Mouse (Mus musculus) embryonic facial prominence, embryonic 15.5 days (tissue): ENCODE results near the gene Nrtn. TPM values are rescaled to one million over a fixed set of nuclear protein-coding genes. Genes with fewer than 3 reads are reported as not detected.

Experiments
- ATAC-seq: fragments of 200-750 bp; cut with Nextera tagmentation; 2 replicates; pipeline ENCODE4 v1.8.0; 2017; ENCODE audit warnings: low read depth, moderate TSS enrichment; ENCODE audit not compliant: insufficient number of reproducible peaks, low FRiP score, low TSS enrichment
- H3K27ac ChIP-seq: fragments of 300-500 bp; sonication (generic); replicated peaks from 2 replicates; pipeline ENCODE4 v1.5.1; 2015; ENCODE audit warnings: mild to moderate bottlenecking, inconsistent platforms
- H3K27me3 ChIP-seq: fragments of 300-500 bp; sonication (generic); 2 replicates; pipeline ENCODE4 v1.6.1; 2015; ENCODE audit warnings: inconsistent platforms
- H3K36me3 ChIP-seq: fragments of 300-500 bp; sonication (generic); 2 replicates; pipeline ENCODE4 v1.6.1; 2015; ENCODE audit warnings: mild to moderate bottlenecking, inconsistent platforms
- H3K4me1 ChIP-seq: fragments of 300-500 bp; sonication (generic); 2 replicates; pipeline ENCODE4 v1.6.1; 2015; ENCODE audit warnings: inconsistent platforms
- H3K4me2 ChIP-seq: fragments of 300-500 bp; sonication (generic); replicated peaks from 2 replicates; pipeline ENCODE4 v1.6.1; 2015; ENCODE audit warnings: mild to moderate bottlenecking, inconsistent platforms
- H3K4me3 ChIP-seq: fragments of 300-500 bp; sonication (generic); replicated peaks from 2 replicates; pipeline ENCODE4 v1.5.1; 2015; ENCODE audit warnings: mild to moderate bottlenecking, inconsistent platforms
- H3K9ac ChIP-seq: fragments of 300-500 bp; sonication (generic); 2 replicates; pipeline ENCODE4 v1.6.1; 2015; ENCODE audit warnings: inconsistent platforms
- H3K9me3 ChIP-seq: fragments of 300-500 bp; sonication (generic); replicated peaks from 2 replicates; pipeline ENCODE4 v1.6.1; 2016; ENCODE audit warnings: inconsistent platforms
- WGBS: fragments of 180-500 bp; shearing (Covaris S2); methylation state at CpG from one replicate; pipeline ENCODE4 v1.1.7; 2015; 5-methylcytosine and 5-hydroxymethylcytosine counted together
- polyA plus RNA-seq: library from polyadenylated mRNA; unstranded; fragments of >200 nt; fragmentation: Nextera tagmentation; extraction: Ambion mirVana; gene quantifications from 2 replicates; pipeline ENCODE4 v1.2.1, GENCODE M21; 2015

Nrtn gene
- polyA plus RNA-seq, 1 experiment from 2014 or later = 29.5 TPM

DNA sequence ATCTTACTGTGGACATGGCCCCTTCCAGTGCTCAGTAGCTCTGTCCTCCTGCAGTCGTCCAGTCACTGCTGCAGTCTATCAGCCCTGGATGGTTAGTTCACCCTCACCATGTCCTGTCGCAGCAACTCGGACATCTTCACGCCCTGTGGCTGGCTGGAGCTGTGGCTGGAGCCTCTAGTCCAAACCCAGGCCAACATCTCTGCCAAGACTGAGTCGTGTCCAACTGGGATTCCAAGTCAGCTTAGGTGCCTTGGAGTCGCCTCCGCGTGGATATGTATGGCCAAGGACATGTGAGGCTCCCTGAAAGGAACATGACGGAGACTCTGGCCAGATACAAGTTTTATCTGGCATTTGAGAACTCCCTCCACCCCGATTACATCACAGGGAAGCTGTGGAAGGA lies 19.1 kb downstream of the Nrtn start:
- no peaks in the 10 kb centered on the region for H3K9me3 ChIP-seq
- H3K27me3 ChIP-seq = no peaks in the 10 kb centered on the region
- no peak for ATAC-seq
- WGBS = 79% methylated on average over 10 of the region's 10 CpGs
- no peaks in the 10 kb centered on the region for H3K4me1 ChIP-seq
- no peak overlapping the region for H3K27ac ChIP-seq
- H3K4me3 ChIP-seq = no peak overlapping the region
- H3K9ac ChIP-seq = no peak overlapping the region
- no peaks in the 10 kb centered on the region for H3K36me3 ChIP-seq
- no peak overlapping the region for H3K4me2 ChIP-seq

DNA sequence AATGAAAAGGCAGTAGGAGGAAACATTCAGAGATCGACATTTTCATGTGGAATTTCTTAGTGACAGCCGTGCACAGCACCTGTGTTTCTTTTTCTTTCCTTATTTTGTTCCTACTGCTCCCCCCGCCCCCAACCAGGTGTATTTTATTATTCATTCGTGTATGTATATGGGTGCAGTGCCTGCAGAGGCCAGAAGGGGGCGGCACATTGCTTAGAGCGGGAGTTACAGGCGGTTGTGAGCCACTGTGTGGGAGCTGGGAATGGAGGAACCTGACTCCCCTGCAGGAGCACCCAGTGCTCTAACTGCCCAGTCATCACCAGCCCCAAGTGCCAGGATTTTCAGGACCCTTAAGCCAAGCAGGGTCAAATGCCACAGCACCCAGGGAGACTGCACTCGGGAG lies 20.8 kb downstream of the Nrtn start:
- Histone ChIP-seq H3K4me2 (no peak overlapping the region), H3K9ac (no peak overlapping the region), H3K4me3 (no peak overlapping the region), H3K4me1 (no peaks in the 10 kb centered on the region), H3K9me3 (no peaks in the 10 kb centered on the region), H3K36me3 (no peaks in the 10 kb centered on the region), H3K27ac (no peak overlapping the region), H3K27me3 (no peaks in the 10 kb centered on the region)
- WGBS = 41% methylated on average over 8 of the region's 8 CpGs
- ATAC-seq = no peak

DNA sequence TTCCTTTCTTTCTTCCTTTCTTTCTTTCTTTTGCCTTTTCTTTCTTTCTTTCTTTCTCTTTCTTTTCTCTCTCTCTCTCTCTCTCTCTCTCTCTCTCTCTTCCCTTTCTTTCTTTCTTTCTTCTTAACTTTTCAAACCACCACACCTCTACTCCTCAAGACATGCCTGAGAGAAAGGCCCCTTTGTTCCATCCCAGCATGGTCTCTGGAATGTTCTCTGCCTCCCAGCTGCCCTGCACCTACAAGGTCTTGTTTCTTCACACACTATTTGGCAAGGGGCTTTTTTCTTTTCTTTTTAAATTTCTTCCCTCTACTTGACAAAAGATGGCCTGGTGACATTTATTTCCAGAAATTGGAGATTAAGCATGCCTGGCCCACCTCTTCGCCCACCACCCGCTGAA lies 27.7 kb downstream of the Nrtn start:
- no peaks in the 10 kb centered on the region for H3K27me3 ChIP-seq
- no peak overlapping the region for H3K9ac ChIP-seq
- no peak overlapping the region for H3K4me2 ChIP-seq
- no peaks in the 10 kb centered on the region for H3K36me3 ChIP-seq
- H3K4me3 ChIP-seq = no peak overlapping the region
- ATAC-seq = no peak
- H3K4me1 ChIP-seq = peaks cover 33% of the 10 kb centered on the region
- WGBS = 63% methylated on average over 2 of the region's 2 CpGs
- H3K9me3 ChIP-seq = no peaks in the 10 kb centered on the region
- H3K27ac ChIP-seq = no peak overlapping the region

DNA sequence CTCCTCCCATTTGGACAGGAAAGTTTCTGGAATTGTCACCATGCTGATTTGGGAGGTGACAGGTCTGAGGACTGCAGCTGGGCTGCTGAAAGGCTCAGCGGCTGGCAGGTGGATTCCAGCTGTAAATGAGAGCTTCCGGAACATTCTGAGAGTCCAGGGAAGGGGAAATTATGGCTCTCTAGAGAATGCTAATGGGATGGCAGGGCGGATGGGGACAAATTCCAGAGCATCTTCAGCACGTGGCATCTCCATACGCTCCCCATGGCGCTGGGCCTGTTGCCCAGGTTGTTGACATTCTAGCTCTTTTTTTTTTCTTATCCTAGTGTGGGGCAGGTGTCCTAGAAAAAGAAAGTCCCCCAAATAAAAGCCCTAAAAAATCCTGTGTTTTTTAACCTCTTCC lies 28.2 kb downstream of the Nrtn start:
- Histone ChIP-seq H3K4me2 (no peak overlapping the region), H3K36me3 (no peaks in the 10 kb centered on the region), H3K4me3 (no peak overlapping the region), H3K9ac (no peak overlapping the region), H3K9me3 (no peaks in the 10 kb centered on the region), H3K27me3 (no peaks in the 10 kb centered on the region), H3K4me1 (peaks cover 33% of the 10 kb centered on the region), H3K27ac (no peak overlapping the region)
- 37% methylated on average over 6 of the region's 6 CpGs for WGBS
- no peak for ATAC-seq

DNA sequence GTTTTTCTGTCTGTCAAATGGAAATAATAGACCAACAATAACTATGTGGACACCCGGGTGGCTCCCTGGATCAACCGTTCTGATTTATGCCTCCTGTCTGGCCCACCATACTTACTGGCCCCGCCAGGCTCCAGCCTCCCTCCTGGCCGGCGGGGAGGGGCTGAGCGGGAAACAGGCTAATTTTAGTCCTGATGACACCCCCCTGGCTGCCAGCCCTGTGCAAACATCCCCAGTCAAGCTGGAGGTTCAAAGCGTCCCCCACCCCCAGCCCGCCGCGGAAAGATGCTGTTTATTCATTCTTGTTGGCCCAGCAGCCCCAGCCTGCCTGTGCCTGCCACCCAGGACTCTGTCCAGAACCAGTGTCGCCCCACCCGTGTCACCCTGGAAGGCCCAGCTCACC lies 29.2 kb downstream of the Nrtn start:
- ATAC-seq = 0 out of 2 replicates have a peak, but pooled peaks have one; percentile 20
- Histone ChIP-seq H3K27ac (no peak overlapping the region), H3K4me3 (no peak overlapping the region), H3K36me3 (peaks cover 3% of the 10 kb centered on the region; the same call in 1 of the 2 replicates), H3K9me3 (no peaks in the 10 kb centered on the region), H3K4me2 (peak overlapping the region; percentile 17; the same call in 1 of the 2 replicates), H3K4me1 (peaks cover 33% of the 10 kb centered on the region), H3K9ac (no peak overlapping the region), H3K27me3 (no peaks in the 10 kb centered on the region)
- WGBS = 15% methylated on average over 12 of the region's 12 CpGs

DNA sequence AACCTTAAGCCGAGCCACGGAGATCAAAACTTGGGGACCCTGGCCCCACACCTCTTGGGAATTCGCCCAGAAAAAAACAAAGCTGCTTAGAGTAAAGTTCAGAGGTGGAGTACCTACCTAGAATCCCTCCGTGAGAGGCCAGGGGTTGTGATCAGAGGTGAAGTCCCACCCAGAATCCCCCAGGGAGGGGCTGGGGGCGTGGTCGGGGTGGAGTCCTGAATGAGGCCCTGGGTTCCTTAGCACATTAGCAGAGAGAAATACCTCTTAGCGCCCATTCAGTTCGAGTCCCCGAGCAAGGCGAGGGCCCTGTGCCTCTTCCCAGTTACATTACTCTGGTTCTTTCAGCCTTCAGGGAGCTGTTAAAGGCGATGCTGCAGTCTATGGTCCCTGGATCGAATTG lies 29.7 kb downstream of the Nrtn start:
- ATAC-seq = no peak
- no peak overlapping the region for H3K9ac ChIP-seq
- H3K27ac ChIP-seq = peak overlapping the region; percentile 48; the same call in 1 of the 2 replicates
- H3K36me3 ChIP-seq = peaks cover 7% of the 10 kb centered on the region; the same call in 1 of the 2 replicates
- peaks cover 33% of the 10 kb centered on the region for H3K4me1 ChIP-seq
- H3K4me2 ChIP-seq = 0 out of 2 replicates have a peak overlapping the region, but pooled peaks have one; percentile 17
- no peaks in the 10 kb centered on the region for H3K27me3 ChIP-seq
- 10% methylated on average over 12 of the region's 12 CpGs for WGBS
- no peaks in the 10 kb centered on the region for H3K9me3 ChIP-seq
- H3K4me3 ChIP-seq = no peak overlapping the region

DNA sequence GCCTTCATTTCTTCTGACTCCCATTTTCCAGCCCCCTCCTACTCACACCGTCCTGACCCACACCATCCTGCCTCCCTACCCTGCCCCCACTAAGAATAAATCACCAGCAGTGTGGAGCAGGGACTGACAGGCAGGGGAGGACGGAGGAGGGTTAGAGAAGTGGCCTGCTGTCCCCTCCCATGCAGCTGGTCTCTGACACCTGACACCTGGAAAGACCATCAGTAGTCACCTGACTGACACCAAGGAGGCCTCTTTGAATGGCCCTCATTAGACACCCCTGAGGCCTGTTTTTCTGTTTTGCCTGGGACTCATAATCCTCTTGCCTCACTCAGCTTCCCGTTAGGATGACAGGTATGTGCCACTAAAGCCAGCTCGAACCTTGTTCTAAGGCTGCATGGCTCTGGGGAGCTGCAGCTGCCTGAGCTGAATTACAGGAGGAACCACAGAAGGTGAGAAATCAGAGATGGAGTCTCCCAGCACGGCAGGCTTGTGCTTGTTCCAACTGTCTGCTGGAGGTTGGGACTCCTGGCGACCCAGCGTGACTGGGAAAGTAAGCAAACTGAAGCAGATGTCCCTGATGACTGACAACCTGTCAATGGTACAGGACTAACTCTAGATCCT lies 30.2 kb downstream of the Nrtn start:
- H3K4me3 ChIP-seq = no peak overlapping the region
- ATAC-seq = no peak
- no peak overlapping the region for H3K9ac ChIP-seq
- no peaks in the 10 kb centered on the region for H3K27me3 ChIP-seq
- H3K4me2 ChIP-seq = no peak overlapping the region
- peak overlapping the region; percentile 48; the same call in 1 of the 2 replicates for H3K27ac ChIP-seq
- 12% methylated on average over 7 of the region's 7 CpGs for WGBS
- peaks cover 33% of the 10 kb centered on the region for H3K4me1 ChIP-seq
- peaks cover 13% of the 10 kb centered on the region; the same call in 1 of the 2 replicates for H3K36me3 ChIP-seq
- no peaks in the 10 kb centered on the region for H3K9me3 ChIP-seq

DNA sequence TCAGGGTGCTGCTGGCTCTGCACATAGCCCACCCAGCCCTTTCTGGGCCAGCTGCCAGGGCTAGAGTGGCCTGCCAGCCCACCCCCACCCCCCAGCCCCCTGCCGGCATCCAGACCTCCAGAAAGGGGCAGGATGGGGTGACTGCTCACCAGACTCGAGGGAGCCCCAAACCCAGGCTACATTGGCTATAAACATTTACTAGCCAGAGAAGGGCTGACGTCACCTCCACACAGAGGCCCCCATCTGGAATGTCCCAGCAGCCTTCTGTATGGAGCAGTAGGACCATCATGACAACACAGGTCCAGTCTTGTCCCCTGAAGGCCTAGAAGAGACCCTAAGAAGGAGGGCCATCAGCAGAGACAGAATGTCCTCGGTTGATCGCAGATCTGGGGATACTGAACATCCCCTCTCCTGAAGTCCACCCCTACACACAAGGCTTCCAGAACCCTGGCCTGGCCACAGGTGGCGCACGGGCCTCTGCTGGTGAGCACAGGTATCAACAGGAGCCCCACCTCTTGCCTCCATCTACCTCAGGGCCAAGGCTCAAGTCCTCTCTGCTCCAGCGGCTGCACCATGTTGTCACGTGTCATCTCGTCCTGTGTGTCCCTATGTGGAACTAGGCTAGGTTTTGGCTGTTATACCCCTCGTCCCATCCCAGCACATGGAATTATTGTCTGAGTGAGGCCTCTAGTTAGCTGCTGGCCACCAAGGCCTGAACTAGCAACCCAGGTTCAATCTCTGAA lies 33.7 kb downstream of the Nrtn start:
- peaks cover 35% of the 10 kb centered on the region for H3K4me1 ChIP-seq
- H3K36me3 ChIP-seq = peaks cover 26% of the 10 kb centered on the region; the same call in 1 of the 2 replicates
- 81% methylated on average over 11 of the region's 11 CpGs for WGBS
- no peak overlapping the region for H3K4me2 ChIP-seq
- H3K27ac ChIP-seq = no peak overlapping the region
- H3K27me3 ChIP-seq = no peaks in the 10 kb centered on the region
- no peak overlapping the region for H3K4me3 ChIP-seq
- H3K9me3 ChIP-seq = no peaks in the 10 kb centered on the region
- no peak overlapping the region for H3K9ac ChIP-seq
- no peak for ATAC-seq

DNA sequence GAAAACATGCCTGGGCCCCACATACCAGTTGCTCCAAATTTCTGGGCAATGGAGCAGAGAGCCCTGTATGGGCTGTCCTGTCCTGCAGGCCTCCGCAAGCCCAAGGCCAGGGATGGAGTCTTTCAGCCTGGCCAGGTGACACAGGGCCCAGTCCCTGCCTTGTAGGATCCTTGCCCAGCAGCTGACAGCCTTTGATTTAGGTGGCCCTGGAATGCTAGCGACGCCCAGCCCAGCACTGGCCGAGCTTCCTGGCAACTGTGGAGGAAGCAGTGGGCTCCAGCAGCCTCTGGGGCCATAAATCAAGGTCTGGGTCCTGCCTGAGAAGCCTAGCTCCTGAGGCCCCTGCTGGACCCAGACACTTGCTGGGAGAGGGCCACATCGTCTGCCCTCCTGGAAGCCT lies 34.9 kb downstream of the Nrtn start:
- H3K4me1 ChIP-seq = peaks cover 31% of the 10 kb centered on the region
- H3K4me2 ChIP-seq = no peak overlapping the region
- H3K27me3 ChIP-seq = no peaks in the 10 kb centered on the region
- H3K9me3 ChIP-seq = no peaks in the 10 kb centered on the region
- no peak overlapping the region for H3K4me3 ChIP-seq
- H3K27ac ChIP-seq = no peak overlapping the region
- H3K36me3 ChIP-seq = peaks cover 26% of the 10 kb centered on the region; the same call in 1 of the 2 replicates
- ATAC-seq = no peak
- no peak overlapping the region for H3K9ac ChIP-seq
- WGBS = 90% methylated on average over 5 of the region's 5 CpGs

DNA sequence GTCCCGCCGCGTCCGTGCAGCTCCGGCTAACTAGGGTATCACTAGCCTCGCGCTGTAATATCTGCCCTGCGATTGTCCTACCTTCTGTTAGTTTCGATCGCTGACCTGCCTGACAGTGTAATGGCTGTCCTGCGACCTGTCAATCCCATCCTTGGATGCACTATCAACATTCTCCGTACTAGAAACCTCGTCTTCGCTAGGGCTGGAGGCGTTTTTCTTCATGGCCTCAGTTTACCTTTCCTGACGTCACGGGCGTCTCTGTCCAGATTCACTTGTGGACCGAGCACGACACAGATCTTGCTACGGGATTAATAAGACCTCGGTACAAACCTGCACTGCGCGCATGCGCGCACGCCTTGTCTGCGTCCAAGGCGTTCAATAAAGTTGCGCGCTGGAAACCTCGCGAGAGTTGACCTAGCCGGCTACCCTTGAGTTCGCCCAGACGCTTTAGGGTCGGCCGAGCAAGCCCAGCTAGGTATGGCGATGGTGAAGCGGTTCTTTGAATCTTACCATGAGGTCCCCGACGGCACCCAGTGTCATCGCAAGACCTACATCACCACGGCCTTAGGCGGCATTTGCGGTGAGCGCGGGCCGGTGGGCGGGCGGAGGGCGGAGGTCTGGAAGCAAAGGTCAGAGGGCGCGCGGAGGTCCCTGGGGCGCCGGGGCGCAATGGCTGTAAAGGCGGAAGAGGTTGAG lies 39.8 kb downstream of the Nrtn start, which contains the start of the genes Ndufa11 and Vmac:
Gene Ndufa11, plus strand, starts transcription at position 405 of the 696 bp plus-strand sequence.
Gene Vmac, minus strand, starts transcription at position 660 of the 696 bp plus-strand sequence.
- peak; percentile 71 for ATAC-seq
- under 1% methylated on average over 59 of the region's 59 CpGs for WGBS
- Histone ChIP-seq H3K4me2 (peak within 1 kb of the TSS; percentile 84), H3K27me3 (no peaks in the 10 kb centered on the region), H3K9ac (peak within 1 kb of the TSS; percentile 90), H3K27ac (peak within 1 kb of the TSS; percentile 90), H3K4me1 (peaks cover 36% of the 10 kb centered on the region), H3K4me3 (peak within 1 kb of the TSS; percentile 89), H3K36me3 (peaks cover 21% of the 10 kb centered on the region), H3K9me3 (no peaks in the 10 kb centered on the region)
